Mouse (Mus musculus) adrenal gland, postnatal 36 days (tissue): ENCODE data around the gene Ifitm5. TPM values are rescaled to one million over a fixed set of nuclear protein-coding genes. Genes with fewer than 3 reads are reported as not detected.

ENCODE experiments used
- DNase-seq, 2 experiments: peaks; one replicate each; pipeline ENCODE4 v3.0.0; 2021; ENCODE audit warnings: mixed read lengths in 1 of 2
- total RNA-seq, 2 experiments: library from RNA; stranded (reverse); gene quantifications; 2 replicates each; pipeline ENCODE4 v1.2.3; 2021

Ifitm5 gene
- total RNA-seq, 2 experiments from 2014 or later, result 0.63 to 1.7 TPM

GRCm38 (mm10) chr7:140899121-140899520, 51.0 kb downstream of the Ifitm5 start:
- DNase-seq, result peak in 1 of 2 experiments; percentile 37

Other genes starting within 250 kb of the Ifitm5 start
- 100 to 1,000 TPM; 251 to 279 TPM for gene Cyp2e1, start 186.6 kb downstream of the Ifitm5 start, total RNA-seq
- not detected for gene Syce1, start 162.4 kb downstream of the Ifitm5 start, total RNA-seq
- gene Zfp941, start 128.1 kb downstream of the Ifitm5 start, total RNA-seq, result 1 to 10 TPM; 2.7 to 3.4 TPM
- gene Urah, start 115.3 kb downstream of the Ifitm5 start, total RNA-seq, result under 1 TPM in 1 of 2 experiments, not detected in 1; 0.70 TPM
- not detected for gene Scgb1c1, start 104.7 kb downstream of the Ifitm5 start, total RNA-seq
- gene Odf3, start 102.5 kb downstream of the Ifitm5 start, total RNA-seq, result under 1 TPM in 1 of 2 experiments, not detected in 1; 0.26 TPM
- 1 to 10 TPM in 1 of 2 experiments, not detected in 1; 1.3 TPM for gene Gm45785, start 94.0 kb downstream of the Ifitm5 start, total RNA-seq
- gene Ric8a, start 93.3 kb downstream of the Ifitm5 start, total RNA-seq, result 10 to 100 TPM; 52.7 to 60.4 TPM
- 10 to 100 TPM; 30.5 to 41.4 TPM for gene Bet1l, start 92.7 kb downstream of the Ifitm5 start, total RNA-seq
- gene Psmd13, start 68.3 kb downstream of the Ifitm5 start, total RNA-seq, result 100 to 1,000 TPM; 118 to 127 TPM
- gene Sirt3, start 68.0 kb downstream of the Ifitm5 start, total RNA-seq, result 10 to 100 TPM; 31.3 to 33.8 TPM
- gene Cox8b, start 49.8 kb downstream of the Ifitm5 start, total RNA-seq, result 1,000 to 10,000 TPM in 1 of 2 experiments, 100 to 1,000 TPM in 1; 964 to 1,065 TPM
- 1 to 10 TPM in 1 of 2 experiments, under 1 TPM in 1; 0.99 to 1.1 TPM for gene Nlrp6, start 29.4 kb downstream of the Ifitm5 start, total RNA-seq
- gene Pgghg, start 8.9 kb downstream of the Ifitm5 start, total RNA-seq, result 10 to 100 TPM; 35.8 to 38.1 TPM
- not detected for gene Gm45717, start 5.6 kb upstream of the Ifitm5 start, total RNA-seq
- 100 to 1,000 TPM; 430 to 633 TPM for gene Ifitm2, start 5.7 kb upstream of the Ifitm5 start, total RNA-seq
- 1 to 10 TPM; 5.5 to 7.3 TPM for gene Ifitm1, start 16.9 kb upstream of the Ifitm5 start, total RNA-seq
- 100 to 1,000 TPM; 135 to 191 TPM for gene Ifitm3, start 60.5 kb upstream of the Ifitm5 start, total RNA-seq
- under 1 TPM in 1 of 2 experiments, not detected in 1; 0.99 TPM for gene Ifitm6, start 67.6 kb upstream of the Ifitm5 start, total RNA-seq
- not detected for gene Gm17387, start 78.8 kb upstream of the Ifitm5 start, total RNA-seq
- under 1 TPM; 0.83 to 0.95 TPM for gene B4galnt4, start 110.8 kb upstream of the Ifitm5 start, total RNA-seq
- gene Pkp3, start 127.9 kb upstream of the Ifitm5 start, total RNA-seq, result 1 to 10 TPM; 1.4 to 1.5 TPM
- gene Sigirr, start 150.3 kb upstream of the Ifitm5 start, total RNA-seq, result 1 to 10 TPM; 2.4 to 4.3 TPM
- under 1 TPM; 0.30 TPM for gene Ano9, start 167.5 kb upstream of the Ifitm5 start, total RNA-seq
- gene Ptdss2, start 172.1 kb upstream of the Ifitm5 start, total RNA-seq, result 10 to 100 TPM; 41.8 to 42.9 TPM
- 100 to 1,000 TPM; 265 to 371 TPM for gene Rnh1, start 222.6 kb upstream of the Ifitm5 start, total RNA-seq
- gene Hras, start 243.7 kb upstream of the Ifitm5 start, total RNA-seq, result 10 to 100 TPM; 89.1 to 93.9 TPM
- gene Lrrc56, start 243.9 kb upstream of the Ifitm5 start, total RNA-seq, result 1 to 10 TPM; 4.7 to 8.8 TPM